Mouse (Mus musculus) lung, embryonic 15.5 days (tissue): ENCODE results near the gene Zkscan14. TPM values are rescaled to one million over a fixed set of nuclear protein-coding genes. Genes with fewer than 3 reads are reported as not detected.
"Not testable (repeated sequence)": the region's sequence is repeated elsewhere in the genome, so short reads cannot be mapped to it uniquely, and the experiment has no call there.

Experiments
- ATAC-seq: fragments of 200-750 bp; cut with Nextera tagmentation; 2 replicates; pipeline ENCODE4 v1.8.0; 2017; ENCODE audit warnings: moderate number of reproducible peaks, borderline replicate concordance; ENCODE audit not compliant: low FRiP score, low TSS enrichment; ENCODE audit errors: extremely low read depth
- H3K27ac ChIP-seq: fragments of 300-500 bp; sonication (generic); 2 replicates; pipeline ENCODE4 v1.5.1; 2015; ENCODE audit warnings: moderate library complexity, mild to moderate bottlenecking, inconsistent platforms
- H3K27me3 ChIP-seq: fragments of 300-500 bp; sonication (generic); 2 replicates; pipeline ENCODE4 v1.6.1; 2015; ENCODE audit warnings: inconsistent platforms
- H3K36me3 ChIP-seq: fragments of 300-500 bp; sonication (generic); 2 replicates; pipeline ENCODE4 v1.6.1; 2015; ENCODE audit warnings: inconsistent platforms
- H3K4me1 ChIP-seq: fragments of 300-500 bp; sonication (generic); 2 replicates; pipeline ENCODE4 v1.6.1; 2015; ENCODE audit warnings: inconsistent platforms
- H3K4me2 ChIP-seq: fragments of 300-500 bp; sonication (generic); 2 replicates; pipeline ENCODE4 v1.6.1; 2015; ENCODE audit warnings: inconsistent platforms, mild to moderate bottlenecking, moderate library complexity
- H3K4me3 ChIP-seq: fragments of 300-500 bp; sonication (generic); 2 replicates; pipeline ENCODE4 v1.5.1; 2015; ENCODE audit warnings: mild to moderate bottlenecking, inconsistent platforms
- H3K9ac ChIP-seq: fragments of 300-500 bp; sonication (generic); 2 replicates; pipeline ENCODE4 v1.6.1; 2015; ENCODE audit warnings: inconsistent platforms
- H3K9me3 ChIP-seq: fragments of 300-500 bp; sonication (generic); 2 replicates; pipeline ENCODE4 v1.6.1; 2016; ENCODE audit warnings: inconsistent platforms
- WGBS: fragments of 180-500 bp; shearing (Covaris S2); methylation state at CpG from one replicate; pipeline ENCODE4 v1.1.7; 2015; 5-methylcytosine and 5-hydroxymethylcytosine counted together
- polyA plus RNA-seq: library from polyadenylated mRNA; unstranded; fragments of >200 nt; fragmentation: Nextera tagmentation; extraction: Ambion mirVana; gene quantifications from 2 replicates; pipeline ENCODE4 v1.2.1, GENCODE M21; 2015

The Zkscan14 gene
- polyA plus RNA-seq, 1 experiment from 2014 or later, result 9.8 TPM

DNA sequence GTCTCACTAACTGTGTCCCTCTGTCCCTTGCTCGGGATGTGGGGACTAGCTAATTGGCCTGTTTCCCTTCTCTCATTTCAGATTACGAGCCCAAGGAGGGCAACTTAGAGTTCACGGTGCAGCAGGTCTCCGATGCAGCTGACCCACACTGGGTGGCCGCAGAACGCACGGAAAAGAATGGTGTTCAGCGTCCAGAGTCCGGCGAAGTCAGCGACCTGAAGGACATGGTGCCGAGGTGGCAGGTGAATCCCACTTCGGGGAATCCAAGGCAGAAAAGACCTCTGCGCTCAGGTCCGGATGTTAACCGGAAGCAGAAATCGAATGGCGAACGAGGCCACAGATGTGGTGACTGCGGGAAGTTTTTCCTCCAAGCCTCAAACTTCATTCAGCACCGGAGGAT lies 16.5 kb upstream of the Zkscan14 start:
- Histone ChIP-seq H3K9me3 (no peaks in the 10 kb centered on the region), H3K4me1 (no peaks in the 10 kb centered on the region), H3K36me3 (peaks cover 38% of the 10 kb centered on the region; the same call in 1 of the 2 replicates), H3K9ac (no peak overlapping the region), H3K4me2 (no peak overlapping the region), H3K4me3 (no peak overlapping the region), H3K27ac (no peak overlapping the region), H3K27me3 (no peaks in the 10 kb centered on the region)
- no peak for ATAC-seq
- WGBS, result 95% methylated on average over 21 of the region's 21 CpGs

DNA sequence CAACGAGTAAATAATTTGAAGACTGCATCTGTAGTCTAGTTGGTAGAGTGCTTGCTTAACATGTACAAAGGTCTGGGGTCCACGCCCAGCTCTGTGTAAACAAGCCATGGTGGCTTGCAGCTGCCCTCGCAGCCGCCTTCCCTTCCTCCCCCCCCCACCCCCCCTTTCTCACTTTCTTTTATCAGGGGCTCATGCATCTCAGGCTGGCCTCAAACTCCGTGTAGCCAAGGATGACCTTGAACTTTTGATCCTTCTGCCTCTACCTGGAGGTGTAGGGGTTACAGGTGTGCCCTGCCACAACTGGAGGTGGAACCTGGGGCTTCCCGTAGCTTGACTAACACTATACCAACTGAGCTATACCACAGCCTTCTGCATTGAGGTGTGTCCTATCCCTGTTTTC lies 16.1 kb upstream of the Zkscan14 start:
- H3K36me3 ChIP-seq, result peaks cover 42% of the 10 kb centered on the region; the same call in 1 of the 2 replicates
- H3K27me3 ChIP-seq, result no peaks in the 10 kb centered on the region
- H3K9me3 ChIP-seq, result no peaks in the 10 kb centered on the region
- no peak overlapping the region for H3K4me2 ChIP-seq
- no peak overlapping the region for H3K9ac ChIP-seq
- 70% methylated on average over 6 of the region's 6 CpGs for WGBS
- H3K4me1 ChIP-seq, result no peaks in the 10 kb centered on the region
- no peak overlapping the region for H3K4me3 ChIP-seq
- ATAC-seq, result no peak
- H3K27ac ChIP-seq, result no peak overlapping the region

GRCm38 (mm10) chr5:145214679-145215078 lies 13.0 kb upstream of the Zkscan14 start:
- H3K4me3 ChIP-seq, result no peak overlapping the region
- no peak overlapping the region for H3K27ac ChIP-seq
- no peak overlapping the region for H3K4me2 ChIP-seq
- H3K4me1 ChIP-seq, result no peaks in the 10 kb centered on the region
- H3K27me3 ChIP-seq, result no peaks in the 10 kb centered on the region
- no peak overlapping the region for H3K9ac ChIP-seq
- H3K36me3 ChIP-seq, result peaks cover 41% of the 10 kb centered on the region
- H3K9me3 ChIP-seq, result no peaks in the 10 kb centered on the region
- no peak for ATAC-seq
- 75% methylated on average over 4 of the region's 4 CpGs for WGBS

DNA sequence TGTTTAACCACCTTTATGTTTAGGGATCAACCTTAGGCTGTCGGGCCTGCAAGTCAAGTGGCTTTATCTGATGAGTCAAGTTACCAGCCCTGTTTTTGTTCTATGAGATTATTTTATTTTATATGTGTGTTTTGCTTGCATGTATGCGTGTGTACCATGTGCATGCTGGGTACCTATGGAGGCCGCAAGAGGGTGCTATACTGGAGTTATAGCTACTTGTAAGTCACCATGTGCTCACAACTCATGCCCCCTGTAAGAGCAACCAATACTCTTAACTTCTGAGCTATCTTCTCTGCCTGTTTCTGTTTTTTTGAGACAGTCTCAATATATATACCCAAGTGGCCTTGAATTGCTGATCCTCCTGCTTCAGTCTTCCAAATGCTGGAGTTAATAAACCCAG lies 11.8 kb upstream of the Zkscan14 start:
- H3K27me3 ChIP-seq, result no peaks in the 10 kb centered on the region
- H3K9me3 ChIP-seq, result no peaks in the 10 kb centered on the region
- H3K4me3 ChIP-seq, result no peak overlapping the region
- no peaks in the 10 kb centered on the region for H3K4me1 ChIP-seq
- no peak overlapping the region for H3K4me2 ChIP-seq
- no peak overlapping the region for H3K9ac ChIP-seq
- WGBS, result 92% methylated on average over 3 of the region's 3 CpGs
- H3K27ac ChIP-seq, result no peak overlapping the region
- peaks cover 40% of the 10 kb centered on the region for H3K36me3 ChIP-seq
- ATAC-seq, result no peak

GRCm38 (mm10) chr5:145212216-145212615 lies 10.5 kb upstream of the Zkscan14 start:
- no peak for ATAC-seq
- Histone ChIP-seq H3K36me3 (peaks cover 40% of the 10 kb centered on the region), H3K9ac (no peak overlapping the region), H3K27ac (no peak overlapping the region), H3K27me3 (no peaks in the 10 kb centered on the region), H3K4me1 (no peaks in the 10 kb centered on the region), H3K4me3 (no peak overlapping the region), H3K4me2 (no peak overlapping the region), H3K9me3 (no peaks in the 10 kb centered on the region)
- 91% methylated on average over 4 of the region's 4 CpGs for WGBS

- Histone ChIP-seq H3K36me3 (peaks cover 41% of the 10 kb centered on the region), H3K4me3 (no peak overlapping the region), H3K9me3 (no peaks in the 10 kb centered on the region), H3K4me1 (0 out of 2 replicates have a peak, but pooled peaks cover 3% of the 10 kb centered on the region), H3K9ac (no peak overlapping the region), H3K4me2 (no peak overlapping the region), H3K27me3 (no peaks in the 10 kb centered on the region), H3K27ac (no peak overlapping the region)
- no peak for ATAC-seq
- 88% methylated on average over 4 of the region's 4 CpGs for WGBS
These were observed 9.7 kb upstream of the Zkscan14 start for GRCm38 (mm10) chr5:145211340-145211739.

GRCm38 (mm10) chr5:145208391-145208790 lies 6.7 kb upstream of the Zkscan14 start:
- H3K4me2 ChIP-seq, H3K27ac ChIP-seq, H3K9me3 ChIP-seq, ATAC-seq, H3K9ac ChIP-seq, H3K4me3 ChIP-seq, H3K27me3 ChIP-seq: not testable (repeated sequence)
- H3K36me3 ChIP-seq, result peaks cover 37% of the 10 kb centered on the region
- WGBS, result 41% methylated on average over 11 of the region's 11 CpGs
- H3K4me1 ChIP-seq, result peaks cover 20% of the 10 kb centered on the region

GRCm38 (mm10) chr5:145207954-145208353 lies 6.3 kb upstream of the Zkscan14 start:
- Histone ChIP-seq H3K4me2 (no peak overlapping the region), H3K27me3 (no peaks in the 10 kb centered on the region), H3K4me1 (peaks cover 20% of the 10 kb centered on the region), H3K27ac (no peak overlapping the region), H3K36me3 (peaks cover 33% of the 10 kb centered on the region), H3K4me3 (no peak overlapping the region), H3K9me3 (no peaks in the 10 kb centered on the region), H3K9ac (no peak overlapping the region)
- 86% methylated on average over 6 of the region's 6 CpGs for WGBS
- no peak for ATAC-seq

GRCm38 (mm10) chr5:145207385-145207784 lies 5.7 kb upstream of the Zkscan14 start:
- WGBS, result 91% methylated on average over 6 of the region's 6 CpGs
- Histone ChIP-seq H3K4me2 (no peak overlapping the region), H3K9ac (no peak overlapping the region), H3K36me3 (peaks cover 28% of the 10 kb centered on the region), H3K27me3 (no peaks in the 10 kb centered on the region), H3K9me3 (no peaks in the 10 kb centered on the region), H3K4me1 (peaks cover 20% of the 10 kb centered on the region), H3K27ac (no peak overlapping the region), H3K4me3 (no peak overlapping the region)
- no peak for ATAC-seq

DNA sequence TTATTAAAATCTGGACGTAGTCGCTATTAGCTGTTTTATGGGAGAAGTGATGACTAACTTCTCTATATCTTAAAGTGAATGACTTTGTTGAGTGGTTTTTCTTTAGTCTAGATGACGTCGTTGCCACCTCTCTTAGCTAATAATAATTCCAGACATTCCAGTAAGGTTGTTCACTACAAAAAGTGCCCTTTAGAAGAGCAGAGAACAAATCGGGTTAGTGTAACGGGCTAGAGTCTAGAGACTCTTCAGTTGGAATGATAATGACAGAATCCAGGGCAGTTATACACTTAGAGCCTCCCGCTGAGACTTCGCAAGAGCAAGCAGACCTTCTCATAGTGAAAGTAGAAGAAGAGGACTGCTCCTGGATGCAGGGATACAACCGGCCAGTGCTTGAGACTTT lies 3.4 kb upstream of the Zkscan14 start:
- Histone ChIP-seq H3K27me3 (no peaks in the 10 kb centered on the region), H3K9me3 (no peaks in the 10 kb centered on the region), H3K4me2 (peak overlapping the region; percentile 74), H3K4me3 (peak overlapping the region; percentile 61), H3K27ac (peak overlapping the region; percentile 29), H3K4me1 (peaks cover 31% of the 10 kb centered on the region), H3K36me3 (peaks cover 13% of the 10 kb centered on the region; the same call in 1 of the 2 replicates), H3K9ac (peak overlapping the region; percentile 21; the same call in 1 of the 2 replicates)
- ATAC-seq, result no peak
- WGBS, result 14% methylated on average over 9 of the region's 9 CpGs

- H3K9me3 ChIP-seq, result no peaks in the 10 kb centered on the region
- H3K4me3 ChIP-seq, result peak within 1 kb of the TSS; percentile 61
- H3K36me3 ChIP-seq, result peaks cover 11% of the 10 kb centered on the region; the same call in 1 of the 2 replicates
- under 1% methylated on average over 22 of the region's 22 CpGs for WGBS
- peak within 1 kb of the TSS; percentile 60 for H3K9ac ChIP-seq
- peak within 1 kb of the TSS; percentile 74 for H3K4me2 ChIP-seq
- H3K27ac ChIP-seq, result peak within 1 kb of the TSS; percentile 90
- no peaks in the 10 kb centered on the region for H3K27me3 ChIP-seq
- ATAC-seq, result peak; percentile 97
- H3K4me1 ChIP-seq, result peaks cover 31% of the 10 kb centered on the region
These were observed 2.4 kb upstream of the Zkscan14 start, which contains the start of gene Zkscan5 for GRCm38 (mm10) chr5:145203936-145204691. Zkscan5 (plus strand) TSS chr5:145204562.

DNA sequence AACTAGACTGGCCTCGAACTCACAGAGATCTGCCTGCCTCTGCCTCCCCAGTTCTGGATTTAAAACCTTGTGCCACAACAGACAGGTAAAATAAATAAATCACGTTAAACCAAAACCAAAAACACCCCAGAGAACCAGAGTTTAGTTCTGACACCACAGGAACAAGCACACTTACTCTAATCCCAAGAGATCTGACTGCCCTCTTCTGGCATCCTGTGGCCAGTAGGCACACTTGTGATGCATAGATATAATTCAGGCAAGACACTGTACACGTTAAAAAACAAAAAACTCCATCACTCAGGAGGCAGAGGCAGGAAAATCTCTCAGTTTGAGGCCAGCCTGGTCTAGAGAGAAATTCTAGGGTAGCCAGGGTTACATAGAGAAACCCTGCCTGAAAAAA lies 778 bp upstream of the Zkscan14 start:
- Histone ChIP-seq H3K9ac (no peak overlapping the region), H3K27ac (no peak overlapping the region), H3K4me1 (peaks cover 31% of the 10 kb centered on the region), H3K36me3 (peaks cover 6% of the 10 kb centered on the region; the same call in 1 of the 2 replicates), H3K4me3 (no peak overlapping the region), H3K9me3 (no peaks in the 10 kb centered on the region), H3K4me2 (peak overlapping the region; percentile 96; the same call in 1 of the 2 replicates), H3K27me3 (no peaks in the 10 kb centered on the region)
- ATAC-seq, result no peak
- WGBS, result 53% methylated on average over 3 of the region's 3 CpGs
